Mouse (Mus musculus): ENCODE measurements around the gene Pecr. TPM values are rescaled to one million over a fixed set of nuclear protein-coding genes. Genes with fewer than 3 reads are reported as not detected.
"Not testable (repeated sequence)": the region's sequence is repeated elsewhere in the genome, so short reads cannot be mapped to it uniquely, and the experiment has no call there.

Pecr gene
- total RNA-seq, 2 experiments from 2014 or later = 4.8 to 5.6 TPM

- TF ChIP-seq CTCF (IDR thresholded peaks at IDR 0.05) = no peak
- H3K27ac ChIP-seq = peak overlapping the region; percentile 98; the same call in 1 of the 2 replicates
- DNase-seq (ENCODE audit: extremely low spot score in 1 of 2, low spot score in 2 of 2) = no peak
- peak overlapping the region; percentile 59 for H3K4me3 ChIP-seq
- intact Hi-C loops (cut with DNase I) = loop anchor here (1.0 kb wide), 1 partner anchor 9 kb away; no protein-coding TSS in a partner anchor
Measured at GRCm38 (mm10) chr1:72244317-72245036, 39.6 kb downstream of the Pecr start.

- intact Hi-C loops (cut with DNase I) = no loop called here
- TF ChIP-seq CTCF (IDR thresholded peaks at IDR 0.05) = no peak; the same call in 1 of the 2 replicates
- peak; percentile 95 for DNase-seq (ENCODE audit: extremely low spot score in 1 of 2, low spot score in 2 of 2)
- peak overlapping the region; percentile 98 for H3K27ac ChIP-seq
- H3K4me3 ChIP-seq = peak overlapping the region; percentile 59
Measured at GRCm38 (mm10) chr1:72243656-72244316, 40.3 kb downstream of the Pecr start.

GRCm38 (mm10) chr1:72242581-72243143 lies 41.5 kb downstream of the Pecr start:
- Histone ChIP-seq H3K4me3 (no peak overlapping the region), H3K27ac (no peak overlapping the region)
- TF ChIP-seq CTCF (IDR thresholded peaks at IDR 0.05) = no peak
- no peak for DNase-seq (ENCODE audit: extremely low spot score in 1 of 2, low spot score in 2 of 2)
- intact Hi-C loops (cut with DNase I) = no loop called here

GRCm38 (mm10) chr1:72239113-72239512 lies 45.0 kb downstream of the Pecr start:
- intact Hi-C loops (cut with DNase I); H3K27ac ChIP-seq; DNase-seq (ENCODE audit: extremely low spot score in 1 of 2, low spot score in 2 of 2); H3K4me3 ChIP-seq: not testable (repeated sequence)

GRCm38 (mm10) chr1:72238016-72238580 lies 46.0 kb downstream of the Pecr start:
- TF ChIP-seq CTCF (IDR thresholded peaks at IDR 0.05) = no peak
- intact Hi-C loops (cut with DNase I) = no loop called here
- H3K4me3 ChIP-seq = no peak overlapping the region
- H3K27ac ChIP-seq = no peak overlapping the region
- DNase-seq (ENCODE audit: extremely low spot score in 1 of 2, low spot score in 2 of 2) = no peak

GRCm38 (mm10) chr1:72237007-72237775 lies 46.9 kb downstream of the Pecr start:
- H3K4me3 ChIP-seq = peak overlapping the region; percentile 21; the same call in 1 of the 2 replicates
- peak in 1 of 2 experiments; percentile 27 for DNase-seq (ENCODE audit: extremely low spot score in 1 of 2, low spot score in 2 of 2)
- no peak for TF ChIP-seq CTCF (IDR thresholded peaks at IDR 0.05)
- intact Hi-C loops (cut with DNase I) = no loop called here
- no peak overlapping the region for H3K27ac ChIP-seq

- DNase-seq (ENCODE audit: extremely low spot score in 1 of 2, low spot score in 2 of 2) = peak; percentile 70 to 75
- Histone ChIP-seq H3K4me3 (peak overlapping the region; percentile 62), H3K27ac (peak overlapping the region; percentile 79)
- intact Hi-C loops (cut with DNase I) = not testable (repeated sequence)
Measured at GRCm38 (mm10) chr1:72236363-72237006, 47.6 kb downstream of the Pecr start.

GRCm38 (mm10) chr1:72232592-72232991 lies 51.5 kb downstream of the Pecr start:
- H3K4me3 ChIP-seq; intact Hi-C loops (cut with DNase I); DNase-seq (ENCODE audit: extremely low spot score in 1 of 2, low spot score in 2 of 2); H3K27ac ChIP-seq: not testable (repeated sequence)
- peak; percentile 51 for TF ChIP-seq CTCF (IDR thresholded peaks at IDR 0.05)

GRCm38 (mm10) chr1:72228974-72229373 lies 55.1 kb downstream of the Pecr start:
- TF ChIP-seq CTCF (IDR thresholded peaks at IDR 0.05) = no peak
- H3K27ac ChIP-seq = no peak overlapping the region
- DNase-seq (ENCODE audit: extremely low spot score in 1 of 2, low spot score in 2 of 2) = no peak
- H3K4me3 ChIP-seq = no peak overlapping the region
- intact Hi-C loops (cut with DNase I) = no loop called here

GRCm38 (mm10) chr1:72227546-72227945 lies 56.6 kb downstream of the Pecr start:
- intact Hi-C loops (cut with DNase I) = no loop called here
- TF ChIP-seq CTCF (IDR thresholded peaks at IDR 0.05) = no peak
- Histone ChIP-seq H3K27ac (no peak overlapping the region), H3K4me3 (no peak overlapping the region)
- DNase-seq (ENCODE audit: extremely low spot score in 1 of 2, low spot score in 2 of 2) = no peak

GRCm38 (mm10) chr1:72226887-72227481 lies 57.1 kb downstream of the Pecr start:
- no peak overlapping the region for H3K27ac ChIP-seq
- no peak for TF ChIP-seq CTCF (IDR thresholded peaks at IDR 0.05)
- DNase-seq (ENCODE audit: extremely low spot score in 1 of 2, low spot score in 2 of 2) = no peak
- no peak overlapping the region for H3K4me3 ChIP-seq
- intact Hi-C loops (cut with DNase I) = no loop called here

Data from left cerebral cortex, adult 2 months (tissue).